Mouse (Mus musculus) macrophage (primary cell): ENCODE results near the gene Oas1e. TPM values are rescaled to one million over a fixed set of nuclear protein-coding genes. Genes with fewer than 3 reads are reported as not detected.
A peak's percentile ranks its signal among the peaks of the same experiment; 100 is the strongest.

Experiments used
- H3K27ac ChIP-seq: fragments of 350-480 bp; formaldehyde crosslinking; 2 replicates; pipeline ENCODE4 v1.9.0; 2021
- H3K36me3 ChIP-seq: fragments of 350-480 bp; formaldehyde crosslinking; 2 replicates; pipeline ENCODE4 v1.9.0; 2021; ENCODE audit errors: inconsistent target
- H3K4me3 ChIP-seq: fragments of 350-480 bp; formaldehyde crosslinking; 2 replicates; pipeline ENCODE4 v1.9.0; 2021; ENCODE audit errors: inconsistent target
- H3K79me2 ChIP-seq: fragments of 350-480 bp; formaldehyde crosslinking; 2 replicates; pipeline ENCODE4 v1.9.0; 2021; ENCODE audit errors: inconsistent target
- WGBS: methylation state at CpG from one replicate; pipeline ENCODE4 v1.1.7; 2026; ENCODE audit warnings: inconsistent platforms; ENCODE audit not compliant: missing documents; 5-methylcytosine and 5-hydroxymethylcytosine counted together
- polyA plus RNA-seq: library from polyadenylated mRNA; stranded (reverse); fragments of 250-400 nt; gene quantifications from 3 replicates; pipeline ENCODE4 v1.2.4, GENCODE M21; 2018; ENCODE audit warnings: inconsistent platforms

The Oas1e gene
- polyA plus RNA-seq, 1 experiment from 2014 or later: not detected

GRCm38 (mm10) chr5:120751206-120751605 lies 44.1 kb downstream of the Oas1e start:
- peaks cover 35% of the 10 kb centered on the region for H3K79me2 ChIP-seq
- 97% methylated on average over 3 of the region's 3 CpGs for WGBS
- peaks cover 58% of the 10 kb centered on the region for H3K36me3 ChIP-seq
- no peak overlapping the region for H3K4me3 ChIP-seq
- H3K27ac ChIP-seq: no peak overlapping the region

- Histone ChIP-seq H3K27ac (peak within 1 kb of the TSS; percentile 88), H3K36me3 (peaks cover 58% of the 10 kb centered on the region), H3K4me3 (peak within 1 kb of the TSS; percentile 82), H3K79me2 (peaks cover 50% of the 10 kb centered on the region)
- WGBS: 9% methylated on average over 5 of the region's 5 CpGs
These were observed 45.6 kb downstream of the Oas1e start, which contains the start of gene Oas2 for GRCm38 (mm10) chr5:120749688-120750087. Gene Oas2 (minus strand): TSS chr5:120749853.

- Histone ChIP-seq H3K79me2 (peaks cover 61% of the 10 kb centered on the region), H3K4me3 (peak overlapping the region; percentile 0; the same call in 1 of the 2 replicates), H3K36me3 (peaks cover 61% of the 10 kb centered on the region), H3K27ac (no peak overlapping the region)
- 6% methylated on average over 5 of the region's 5 CpGs for WGBS
These were observed 48.9 kb downstream of the Oas1e start for GRCm38 (mm10) chr5:120746451-120746850.

- Histone ChIP-seq H3K36me3 (peaks cover 94% of the 10 kb centered on the region), H3K79me2 (peaks cover 35% of the 10 kb centered on the region), H3K4me3 (no peak overlapping the region), H3K27ac (no peak overlapping the region)
- WGBS: 66% methylated on average over 4 of the region's 4 CpGs
These were observed 53.2 kb downstream of the Oas1e start for GRCm38 (mm10) chr5:120742125-120742524.

Other genes with a start within 250 kb of the Oas1e start
- gene Tpcn1, start 206.9 kb downstream of the Oas1e start, polyA plus RNA-seq: 36.3 to 96.0 TPM (median 65.2 TPM) in 3 replicates
- 0.37 to 0.52 TPM in 2 of 3 replicates, not detected in the other for gene Iqcd, start 206.5 kb downstream of the Oas1e start, polyA plus RNA-seq
- 4.5 to 4.9 TPM (median 4.8 TPM) in 3 replicates for gene Rita1, start 182.9 kb downstream of the Oas1e start, polyA plus RNA-seq
- gene Ddx54, start 182.8 kb downstream of the Oas1e start, polyA plus RNA-seq: 21.7 to 39.1 TPM (median 25.0 TPM) in 3 replicates
- gene Cfap73, start 161.3 kb downstream of the Oas1e start, polyA plus RNA-seq: not detected in 3 replicates
- gene Rasal1, start 146.7 kb downstream of the Oas1e start, polyA plus RNA-seq: 0.11 to 0.14 TPM in 2 of 3 replicates, not detected in the other
- 0.24 TPM in 1 of 3 replicates, not detected in the others for gene Dtx1, start 83.6 kb downstream of the Oas1e start, polyA plus RNA-seq
- gene Oas2, start 45.7 kb downstream of the Oas1e start, polyA plus RNA-seq: 26.5 to 90.9 TPM (median 28.2 TPM) in 3 replicates
- gene Oas3, start 17.9 kb downstream of the Oas1e start, polyA plus RNA-seq: 41.1 to 153 TPM (median 78.6 TPM) in 3 replicates
- gene Oas1c, start 17.0 kb upstream of the Oas1e start, polyA plus RNA-seq: 3.1 to 7.0 TPM (median 4.3 TPM) in 3 replicates
- not detected in 3 replicates for gene Oas1f, start 51.8 kb upstream of the Oas1e start, polyA plus RNA-seq
- not detected in 3 replicates for gene Oas1h, start 65.9 kb upstream of the Oas1e start, polyA plus RNA-seq
- 28.9 to 92.9 TPM (median 65.8 TPM) in 3 replicates for gene Oas1g, start 92.1 kb upstream of the Oas1e start, polyA plus RNA-seq
- gene Oas1a, start 112.0 kb upstream of the Oas1e start, polyA plus RNA-seq: 69.3 to 185 TPM (median 154 TPM) in 3 replicates
- gene Oas1d, start 119.0 kb upstream of the Oas1e start, polyA plus RNA-seq: not detected in 3 replicates
- not detected in 3 replicates for gene Rph3a, start 214.6 kb upstream of the Oas1e start, polyA plus RNA-seq